Mouse (Mus musculus) right cerebral cortex, postnatal 4 days (tissue): ENCODE results near the gene Bcam.

Experiments used
- DNase-seq: peaks from one replicate; pipeline ENCODE4 v3.0.0-alpha.2; 2022

Gene Bcam

GRCm38 (mm10) chr7:19784764-19785535, 14.1 kb upstream of the Bcam start:
- no peak for DNase-seq

GRCm38 (mm10) chr7:19783630-19784029, 12.8 kb upstream of the Bcam start:
- no peak for DNase-seq

- no peak for DNase-seq
These were observed 11.8 kb upstream of the Bcam start for GRCm38 (mm10) chr7:19782645-19783044.

- no peak for DNase-seq
These were observed 10.9 kb upstream of the Bcam start for GRCm38 (mm10) chr7:19781741-19782140.

GRCm38 (mm10) chr7:19779903-19780302, 9.1 kb upstream of the Bcam start:
- DNase-seq = no peak

GRCm38 (mm10) chr7:19778645-19779044, 7.8 kb upstream of the Bcam start:
- DNase-seq = no peak

- DNase-seq = no peak
These were observed 6.4 kb upstream of the Bcam start for GRCm38 (mm10) chr7:19777049-19777723.

- DNase-seq = no peak
These were observed 866 bp upstream of the Bcam start for GRCm38 (mm10) chr7:19771682-19772081.

GRCm38 (mm10) chr7:19770375-19770754, 451 bp downstream of the Bcam start:
- peak; percentile 72 for DNase-seq

GRCm38 (mm10) chr7:19769434-19770374, 1.1 kb downstream of the Bcam start:
- no peak for DNase-seq

GRCm38 (mm10) chr7:19769001-19769400, 1.8 kb downstream of the Bcam start:
- DNase-seq = no peak

GRCm38 (mm10) chr7:19768251-19768650, 2.6 kb downstream of the Bcam start:
- DNase-seq = no peak

- DNase-seq = no peak
These were observed 6.2 kb downstream of the Bcam start for GRCm38 (mm10) chr7:19764581-19764980.

DNA sequence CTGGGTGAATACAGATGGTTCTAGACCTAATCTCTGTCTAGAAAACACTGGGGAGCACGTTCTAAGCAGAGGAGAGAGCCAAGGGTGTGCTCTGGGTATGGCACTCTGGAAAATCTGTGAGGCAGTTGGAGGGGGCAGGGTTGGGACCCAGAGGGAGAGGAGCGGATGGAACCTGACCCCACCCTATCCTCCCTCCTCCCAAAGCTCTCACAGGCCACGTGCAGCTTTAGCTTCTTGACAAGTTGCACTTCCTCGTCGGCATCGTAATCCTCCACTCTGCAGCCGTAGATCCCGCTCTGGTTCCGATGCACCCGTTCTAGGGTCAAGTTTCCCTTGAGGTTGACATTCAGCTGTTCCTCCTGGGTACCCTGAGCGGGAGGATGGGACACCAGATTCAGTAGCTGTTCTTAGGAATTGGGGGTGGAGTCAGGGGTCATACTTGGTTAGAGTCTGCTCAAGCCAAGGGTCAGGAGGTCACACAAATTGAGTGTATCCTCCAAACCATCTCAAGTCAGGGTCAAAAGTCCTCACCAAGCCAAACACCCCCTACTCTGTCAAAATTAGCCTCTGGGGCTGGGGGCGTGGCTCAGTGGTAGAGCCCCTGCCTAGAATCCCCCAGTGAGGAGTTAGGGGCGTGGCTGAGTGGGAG, 6.9 kb downstream of the Bcam start:
- DNase-seq = no peak

GRCm38 (mm10) chr7:19762283-19762682, 8.5 kb downstream of the Bcam start:
- no peak for DNase-seq

- no peak for DNase-seq
These were observed 10.8 kb downstream of the Bcam start for GRCm38 (mm10) chr7:19760021-19760420.

GRCm38 (mm10) chr7:19758623-19759022, 12.2 kb downstream of the Bcam start:
- no peak for DNase-seq

GRCm38 (mm10) chr7:19755851-19756786, 14.7 kb downstream of the Bcam start:
- no peak for DNase-seq

- no peak for DNase-seq
These were observed 15.8 kb downstream of the Bcam start for GRCm38 (mm10) chr7:19755008-19755407.

GRCm38 (mm10) chr7:19754065-19754464, 16.8 kb downstream of the Bcam start:
- no peak for DNase-seq

DNA sequence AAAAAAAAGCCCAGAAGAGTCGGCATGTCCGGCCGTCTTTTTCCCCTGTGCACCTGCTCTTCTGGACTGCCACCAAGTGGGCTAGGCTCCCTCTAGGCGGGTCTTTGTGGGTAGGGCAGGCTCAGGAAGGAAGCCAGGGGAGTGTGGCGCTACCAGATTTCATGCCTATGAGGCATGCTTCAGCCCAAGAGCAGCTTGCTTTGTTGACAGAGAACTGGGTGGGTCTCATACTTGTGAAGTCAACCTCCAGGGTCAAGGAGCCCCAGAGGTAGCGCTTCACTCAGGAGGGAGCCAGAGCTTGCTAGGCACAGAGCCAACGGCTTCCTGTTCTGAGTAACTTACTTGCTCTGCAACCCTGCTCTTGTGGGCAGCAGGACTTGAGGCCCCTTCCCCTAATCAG, 17.2 kb downstream of the Bcam start:
- no peak for DNase-seq

GRCm38 (mm10) chr7:19752652-19753051, 18.2 kb downstream of the Bcam start:
- no peak for DNase-seq
